Mouse (Mus musculus): Measurements from ENCODE around the gene Hist1h2bk. TPM values are rescaled to one million over a fixed set of nuclear protein-coding genes. Genes with fewer than 3 reads are reported as not detected.

Hist1h2bk gene
- 10 to 100 TPM; 18.0 to 23.9 TPM for total RNA-seq (2021)
- long read RNA-seq, experiment 1 = 0 reads
- long read RNA-seq, experiment 2 = 0 reads

DNA sequence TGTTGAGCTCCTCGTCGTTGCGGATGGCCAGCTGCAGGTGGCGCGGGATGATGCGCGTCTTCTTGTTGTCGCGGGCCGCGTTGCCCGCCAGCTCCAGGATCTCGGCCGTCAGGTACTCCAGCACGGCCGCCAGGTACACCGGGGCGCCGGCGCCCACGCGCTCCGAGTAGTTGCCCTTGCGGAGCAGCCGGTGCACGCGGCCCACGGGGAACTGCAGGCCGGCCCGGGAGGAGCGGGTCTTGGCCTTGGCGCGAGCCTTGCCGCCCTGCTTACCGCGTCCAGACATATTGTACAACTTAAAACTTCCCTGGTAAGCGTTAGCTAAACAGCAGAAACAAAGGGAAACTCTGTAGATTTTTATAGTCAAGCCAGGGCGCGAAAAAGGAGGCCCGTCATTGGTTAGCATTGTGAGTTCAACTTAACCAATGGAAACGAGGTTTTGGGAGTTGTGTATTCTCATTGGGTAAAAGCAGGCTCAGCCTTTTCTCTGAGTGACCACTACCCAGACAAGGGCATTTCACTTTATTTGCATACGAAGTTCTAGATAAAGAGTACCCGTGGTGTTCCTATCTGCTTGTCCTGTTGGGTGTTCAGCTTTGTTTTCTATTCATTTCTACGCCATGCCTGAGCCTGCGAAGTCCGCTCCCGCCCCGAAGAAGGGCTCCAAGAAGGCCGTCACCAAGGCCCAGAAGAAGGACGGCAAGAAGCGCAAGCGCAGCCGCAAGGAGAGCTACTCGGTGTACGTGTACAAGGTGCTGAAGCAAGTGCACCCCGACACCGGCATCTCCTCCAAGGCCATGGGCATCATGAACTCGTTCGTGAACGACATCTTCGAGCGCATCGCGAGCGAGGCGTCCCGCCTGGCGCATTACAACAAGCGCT lies at the start of gene Hist1h2bk, which contains the start of gene Hist1h2ah:
Gene Hist1h2bk (plus strand): TSS at position 604 of the 882 bp plus-strand sequence.
Gene Hist1h2ah (minus strand): TSS at position 302 of the 882 bp plus-strand sequence.
- peak; percentile 49 to 60 for DNase-seq (ENCODE audit: low spot score in 2 of 2)

DNA sequence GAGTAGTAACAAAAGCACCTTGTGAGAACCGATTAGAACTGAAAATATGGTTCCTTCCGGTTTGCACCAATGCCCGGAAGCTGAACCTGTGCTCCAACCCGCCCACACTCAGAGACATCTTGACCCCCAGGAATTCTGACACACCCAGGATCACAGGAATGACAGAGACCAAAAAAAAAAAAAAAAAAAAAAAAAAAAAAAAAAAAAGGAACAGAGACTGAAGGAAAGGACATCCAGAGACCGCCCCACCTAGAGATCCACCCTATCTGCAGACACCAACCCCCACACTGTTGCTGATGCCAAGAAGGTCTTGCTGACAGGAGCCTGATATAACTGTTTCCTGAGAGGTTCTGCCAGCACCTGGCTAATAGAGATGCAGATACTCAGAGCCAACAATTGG lies 43.1 kb upstream of the Hist1h2bk start:
- no peak for DNase-seq (ENCODE audit: low spot score in 2 of 2)

DNA sequence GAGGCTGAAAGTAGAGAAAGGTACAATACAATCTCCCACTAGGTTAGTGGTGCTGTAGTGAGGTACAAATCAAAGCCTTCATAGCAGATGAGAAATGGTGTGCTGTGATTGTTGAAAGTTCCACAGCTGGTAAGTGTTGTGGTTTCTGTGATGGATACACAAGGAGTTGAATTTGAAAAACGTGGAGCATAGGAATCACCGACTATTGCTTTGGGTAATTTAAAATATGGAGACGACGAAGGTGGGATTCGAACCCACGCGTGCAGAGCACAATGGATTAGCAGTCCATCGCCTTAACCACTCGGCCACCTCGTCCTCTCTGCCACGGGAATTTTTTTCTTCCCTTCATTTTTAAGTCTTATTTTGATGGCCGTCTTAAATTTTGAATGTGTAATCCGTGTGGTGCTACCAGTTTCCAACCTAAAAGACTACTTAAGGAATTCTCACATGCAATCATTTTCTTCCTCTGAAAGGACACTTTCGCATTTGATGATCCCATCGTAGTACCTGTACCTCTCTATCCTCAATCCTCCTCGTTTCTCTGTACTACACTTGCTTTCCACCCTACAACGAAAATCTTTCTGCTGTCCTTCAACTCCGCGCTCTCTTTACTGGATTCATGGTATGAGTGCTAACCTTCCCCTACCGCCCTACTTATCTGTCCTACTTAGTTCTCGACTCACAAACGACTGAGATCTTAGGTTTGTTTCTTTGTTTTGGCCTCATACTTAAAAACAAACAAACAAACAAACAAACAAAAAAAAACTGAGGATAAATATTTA lies 41.5 kb upstream of the Hist1h2bk start:
- no peak for DNase-seq (ENCODE audit: low spot score in 2 of 2)

DNA sequence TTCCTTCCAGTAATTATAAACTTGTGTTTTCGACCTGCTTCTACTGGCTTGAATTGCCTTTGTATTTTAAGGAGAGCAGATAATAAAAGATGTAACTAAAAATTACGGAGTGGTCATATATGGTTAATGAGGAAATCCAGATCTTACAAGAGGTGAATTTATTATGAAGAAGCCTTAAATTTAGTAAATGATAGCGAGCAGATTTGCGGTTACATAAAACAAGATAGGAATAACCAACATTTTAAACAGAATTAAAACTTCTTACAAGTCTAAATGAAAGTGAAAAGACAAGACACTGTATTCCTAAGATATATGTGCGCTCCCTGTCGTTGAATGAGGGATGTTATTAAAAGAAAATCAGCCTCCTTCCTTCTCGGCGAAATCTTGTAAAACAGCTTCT lies 40.8 kb upstream of the Hist1h2bk start:
- DNase-seq (ENCODE audit: low spot score in 2 of 2) = no peak

DNA sequence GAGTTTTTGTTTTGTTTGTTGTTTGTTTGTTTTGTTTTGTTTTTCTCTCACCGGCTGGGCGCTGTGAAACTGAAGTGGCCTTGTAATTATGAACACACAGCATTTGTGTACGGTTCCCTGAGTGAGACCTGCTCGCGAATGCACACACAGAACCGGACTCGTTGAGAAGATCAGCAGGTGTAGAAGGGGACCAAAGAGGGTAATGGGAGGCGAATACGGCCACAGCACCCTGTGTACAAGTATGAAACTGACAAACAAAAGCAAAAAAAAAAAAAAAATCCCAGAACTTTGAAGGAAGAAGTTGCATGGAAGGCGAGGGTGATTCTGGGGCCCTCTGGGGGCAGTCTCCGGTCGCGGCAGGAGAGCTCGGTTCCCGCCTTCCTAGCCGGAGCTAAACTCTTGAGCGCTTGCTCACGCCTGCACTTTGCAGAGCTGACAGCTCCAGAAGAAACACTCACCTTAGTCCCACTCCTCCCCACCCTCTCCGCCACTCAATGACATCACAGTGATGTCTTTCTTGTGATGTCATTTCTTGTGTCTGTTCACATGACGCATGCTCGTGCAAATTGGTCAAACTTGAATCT lies 40.2 kb upstream of the Hist1h2bk start:
- DNase-seq (ENCODE audit: low spot score in 2 of 2) = no peak

DNA sequence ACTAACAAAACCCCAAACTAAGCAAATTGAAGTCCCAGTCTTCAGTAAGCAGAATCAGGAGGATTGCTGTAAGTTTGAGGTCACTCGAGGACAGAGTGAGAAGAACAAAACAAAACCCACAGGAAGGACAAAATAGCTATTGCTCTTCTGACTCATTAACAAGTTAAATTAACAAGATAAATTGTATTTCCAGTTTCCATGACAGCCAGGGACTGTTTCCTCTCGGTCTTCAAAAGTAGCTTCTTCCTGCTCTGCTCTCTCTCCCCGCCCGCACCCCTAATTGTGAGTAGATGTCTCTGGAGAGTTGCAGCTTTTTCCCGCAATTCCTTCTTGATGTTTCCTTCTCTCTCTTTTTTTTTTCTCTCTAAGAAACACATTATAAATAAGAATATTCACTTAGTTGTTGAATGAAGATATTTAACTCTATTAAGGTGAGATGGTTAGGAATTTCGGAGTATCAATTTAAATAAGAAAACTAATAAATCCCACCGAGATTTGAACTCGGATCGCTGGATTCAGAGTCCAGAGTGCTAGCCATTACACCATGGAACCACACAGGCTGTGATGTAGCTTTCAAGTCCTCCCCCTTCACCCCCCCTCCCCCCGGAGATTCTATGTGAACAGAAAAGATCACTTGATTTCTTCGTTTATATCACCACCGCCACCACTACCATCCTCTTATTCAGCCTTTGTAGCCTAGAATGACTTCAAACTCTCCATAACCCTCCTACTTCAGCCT lies 39.4 kb upstream of the Hist1h2bk start:
- no peak for DNase-seq (ENCODE audit: low spot score in 2 of 2)

DNA sequence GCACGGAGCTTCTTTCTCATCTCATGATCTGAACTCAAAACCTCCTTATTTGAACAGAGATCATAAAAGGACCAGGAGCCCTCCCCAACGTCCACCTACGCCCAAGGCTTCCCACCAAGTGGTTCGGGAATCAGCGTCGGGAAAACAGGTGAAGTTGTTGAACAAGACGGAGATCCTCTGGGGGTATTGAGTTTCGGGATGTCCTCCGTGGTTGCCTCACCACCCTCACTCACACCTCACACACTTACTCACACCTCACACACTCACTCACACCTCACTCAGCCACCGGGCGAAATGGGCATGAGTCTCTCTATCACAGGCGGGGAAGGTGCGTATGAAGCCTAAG lies 38.9 kb upstream of the Hist1h2bk start:
- no peak for DNase-seq (ENCODE audit: low spot score in 2 of 2)

DNA sequence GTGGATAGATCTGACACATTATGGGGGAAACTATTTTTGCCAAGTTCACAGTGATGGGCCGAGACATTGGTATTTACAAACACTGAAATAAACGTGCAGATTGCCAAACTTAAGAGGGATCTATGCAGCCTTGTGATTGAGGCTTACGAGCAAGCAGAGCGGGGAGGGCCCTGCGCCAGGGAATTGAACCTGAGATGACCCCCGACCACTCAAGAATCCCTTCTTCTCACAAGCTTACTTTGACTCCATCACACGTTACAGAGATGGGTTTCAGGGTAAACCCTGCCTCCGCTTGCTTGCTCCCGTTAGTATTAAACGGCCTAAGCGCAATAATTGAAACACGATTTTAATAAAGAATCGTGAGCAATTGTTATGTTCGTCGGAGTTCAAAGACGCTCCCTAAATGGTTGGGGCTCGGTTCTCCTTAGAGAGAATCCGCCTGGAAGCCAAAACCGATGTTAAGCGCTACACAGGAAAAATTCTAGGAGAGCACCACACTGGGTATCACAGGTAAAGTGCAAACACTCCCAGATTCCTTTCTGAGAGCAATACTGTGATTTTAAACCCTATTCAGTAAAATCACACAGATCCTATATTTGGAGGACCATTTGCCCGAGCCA lies 38.4 kb upstream of the Hist1h2bk start:
- no peak for DNase-seq (ENCODE audit: low spot score in 2 of 2)

DNA sequence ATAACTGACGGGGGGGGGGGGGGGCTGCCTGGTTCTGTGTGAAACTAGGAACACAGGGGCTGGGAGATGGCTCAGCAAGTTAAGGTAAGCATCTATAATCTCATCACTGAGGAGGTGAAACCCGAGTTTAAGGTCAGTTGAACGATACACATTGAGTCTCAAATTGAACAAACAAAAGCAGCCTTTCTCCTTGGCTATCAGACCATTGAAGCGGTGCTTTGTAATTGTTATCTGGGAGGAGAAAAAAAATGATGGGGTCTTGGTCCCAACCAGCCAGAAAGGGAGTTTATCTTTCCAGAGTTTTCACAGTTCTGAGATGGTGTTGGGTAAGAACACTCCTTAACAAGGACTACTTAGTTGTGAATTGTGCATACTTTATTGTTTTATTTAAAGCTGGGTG lies 37.8 kb upstream of the Hist1h2bk start:
- DNase-seq (ENCODE audit: low spot score in 2 of 2) = no peak

DNA sequence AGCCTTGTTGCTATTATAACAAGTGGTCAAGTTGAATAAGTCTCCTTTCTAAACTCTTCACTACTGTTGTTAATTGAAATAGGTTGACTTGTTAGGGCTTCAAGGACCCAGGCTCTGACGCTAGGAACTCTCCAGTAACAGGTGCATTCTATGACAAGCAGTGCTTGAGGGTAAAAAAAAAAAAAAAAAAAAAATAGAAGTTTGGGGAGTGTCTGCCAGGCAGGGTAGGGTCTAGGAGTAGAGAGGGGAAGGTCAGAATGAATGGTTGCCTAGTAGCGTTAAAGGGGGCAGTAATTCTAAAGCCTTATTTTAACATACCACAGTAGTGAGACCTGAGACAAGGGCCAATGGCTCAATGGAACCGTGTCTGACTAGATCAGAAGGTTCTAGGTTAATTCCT lies 37.3 kb upstream of the Hist1h2bk start:
- no peak for DNase-seq (ENCODE audit: low spot score in 2 of 2)

DNA sequence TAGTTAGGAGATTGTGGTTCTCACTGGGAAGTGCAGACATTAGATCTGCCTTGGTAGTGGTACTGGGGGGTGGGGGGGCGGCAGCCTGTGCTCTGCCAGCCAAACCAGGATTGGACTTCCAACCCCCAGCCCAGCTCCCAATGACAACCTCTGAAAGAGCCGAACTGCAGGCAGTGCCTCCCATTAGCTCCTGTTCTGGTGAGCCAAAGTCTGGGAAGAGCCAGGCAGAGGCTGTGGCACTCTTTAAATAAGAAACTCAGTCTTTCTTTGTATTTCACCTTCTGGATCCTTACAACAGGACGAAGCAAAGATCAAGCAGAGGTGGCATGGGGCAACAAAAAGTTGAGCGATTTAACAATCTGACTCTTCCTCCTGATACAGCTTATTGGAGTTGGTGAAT lies 36.5 kb upstream of the Hist1h2bk start:
- DNase-seq (ENCODE audit: low spot score in 2 of 2) = no peak

DNA sequence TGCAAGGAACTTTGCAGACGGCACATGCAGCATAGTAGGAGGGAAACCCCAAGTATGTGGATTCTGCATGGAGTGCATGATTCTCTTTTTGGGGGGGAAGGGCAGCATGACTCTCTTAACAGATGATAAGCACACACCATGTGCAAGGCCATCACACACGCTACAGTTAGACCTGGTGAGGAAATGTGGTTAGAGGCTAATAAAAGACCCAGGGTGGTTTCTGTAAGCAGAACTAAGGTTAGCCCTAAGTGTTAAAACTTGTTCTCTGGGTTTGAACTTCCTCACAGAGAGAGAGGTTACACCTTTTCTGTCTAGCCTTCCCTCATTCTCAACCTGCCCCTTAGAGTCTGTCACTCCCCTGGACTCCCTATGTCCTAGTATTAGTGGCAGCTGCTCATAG lies 34.3 kb upstream of the Hist1h2bk start:
- DNase-seq (ENCODE audit: low spot score in 2 of 2) = no peak

DNA sequence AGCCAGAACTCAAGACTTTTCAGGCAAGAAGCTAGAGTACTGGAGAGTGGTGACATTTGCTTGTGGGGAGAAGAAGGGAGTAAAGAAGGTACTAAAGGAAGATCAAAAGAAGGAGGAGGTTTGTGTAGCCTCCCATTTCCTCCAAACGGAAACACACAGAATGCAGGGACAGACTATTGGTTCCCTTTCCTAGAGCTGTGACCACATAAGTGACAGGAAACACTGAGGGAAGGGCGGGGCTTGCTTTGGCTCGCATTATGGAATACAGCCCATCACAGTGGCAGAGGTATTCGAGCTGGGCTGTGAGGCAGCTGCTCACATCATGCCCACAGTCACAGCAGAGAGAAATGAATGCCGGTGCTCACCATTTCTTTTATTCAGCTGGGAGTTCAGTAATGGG lies 33.8 kb upstream of the Hist1h2bk start:
- DNase-seq (ENCODE audit: low spot score in 2 of 2) = no peak

DNA sequence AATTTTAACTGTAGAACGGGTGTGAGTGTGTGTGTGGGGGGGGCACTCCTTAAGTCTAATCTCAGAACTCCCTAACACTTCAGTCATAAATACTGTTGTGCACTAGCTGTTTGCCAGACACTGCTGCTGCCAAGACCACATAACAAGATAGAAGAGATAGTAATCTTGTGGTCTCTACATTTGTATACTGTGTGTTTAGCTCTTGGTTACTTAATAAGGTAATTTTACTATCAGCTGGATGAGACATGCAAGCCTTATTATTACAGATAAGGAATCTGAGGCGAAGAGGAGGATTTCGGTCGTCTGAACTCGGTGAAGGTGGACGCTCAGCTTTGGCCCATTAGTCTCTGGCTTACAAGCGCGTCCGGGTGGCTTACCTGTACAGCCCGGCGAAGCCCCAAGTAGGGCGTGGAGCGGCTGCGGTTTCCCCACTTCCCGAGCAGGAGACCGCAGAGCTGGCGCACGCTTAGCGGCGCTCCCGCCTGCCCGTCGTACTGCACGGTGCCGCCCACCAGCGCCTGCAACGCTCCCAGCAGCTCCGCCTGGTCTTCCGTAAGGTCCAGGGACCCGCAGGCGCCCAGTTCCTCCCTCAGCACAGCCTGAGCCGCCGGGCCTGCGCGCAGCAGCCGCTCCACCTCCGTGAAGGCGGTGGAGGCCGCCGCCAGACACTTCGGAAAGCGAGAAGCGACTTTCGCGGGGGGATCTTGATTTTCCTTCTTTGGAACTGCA lies 29.9 kb upstream of the Hist1h2bk start:
- no peak for DNase-seq (ENCODE audit: low spot score in 2 of 2)

DNA sequence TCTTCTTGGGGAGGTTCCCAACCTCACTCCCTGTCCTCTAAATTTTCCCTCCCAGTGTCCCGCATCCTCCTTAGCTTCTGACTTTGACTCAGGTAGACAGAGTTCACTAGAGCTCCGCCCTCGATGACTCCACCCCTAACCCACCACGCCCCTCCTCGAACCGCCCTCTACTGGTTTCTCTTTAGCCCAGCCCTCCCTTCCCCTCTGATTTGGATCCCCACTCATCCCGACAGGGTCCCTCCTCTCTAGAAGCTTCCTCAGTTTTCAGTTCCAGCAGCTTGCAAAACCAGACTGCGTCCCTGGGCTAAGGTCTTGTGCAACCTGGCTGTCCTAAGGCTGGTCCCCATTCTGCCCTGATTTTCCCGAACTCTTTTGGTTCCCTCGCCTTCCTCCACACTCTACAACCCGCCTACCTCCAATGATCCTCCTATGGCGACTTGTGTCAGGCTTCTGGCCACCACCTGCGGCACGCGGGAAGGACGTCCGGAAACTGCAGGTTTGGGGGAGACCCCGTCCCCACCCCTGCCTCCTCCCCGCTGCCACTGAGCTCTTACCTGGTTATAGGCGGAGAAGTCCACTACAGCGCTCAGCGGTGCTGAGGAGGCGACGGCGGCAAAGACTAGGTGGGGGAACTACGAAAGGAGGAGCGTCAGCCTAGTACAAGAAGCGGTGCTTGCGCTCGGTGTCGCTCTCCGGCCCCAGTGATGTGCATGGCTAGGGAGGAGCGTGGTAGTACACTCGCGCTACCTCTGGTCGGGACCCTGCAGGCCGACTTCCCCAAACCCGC lies 29.1 kb upstream of the Hist1h2bk start:
- peak in 1 of 2 experiments; percentile 46 for DNase-seq (ENCODE audit: low spot score in 2 of 2)

DNA sequence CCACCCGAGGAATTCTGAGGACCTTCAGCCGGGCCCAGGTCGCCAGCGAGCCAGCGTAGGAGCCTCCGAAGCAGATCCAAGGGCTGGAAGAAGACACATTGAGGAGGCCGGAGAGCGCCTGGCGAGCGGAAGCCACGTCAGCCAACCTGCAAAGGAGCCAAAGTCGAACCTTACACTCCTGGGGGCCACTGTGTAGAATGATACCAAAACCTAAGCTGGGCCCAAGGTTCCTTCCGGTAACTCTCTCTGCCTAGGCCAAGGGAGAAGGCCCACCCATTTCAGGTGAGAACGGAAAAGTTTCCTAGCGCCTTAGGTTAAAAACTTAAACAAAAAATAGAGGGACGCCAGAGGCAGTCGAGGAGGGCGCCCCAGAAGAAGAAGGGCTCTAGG lies 28.6 kb upstream of the Hist1h2bk start:
- no peak for DNase-seq (ENCODE audit: low spot score in 2 of 2)

DNA sequence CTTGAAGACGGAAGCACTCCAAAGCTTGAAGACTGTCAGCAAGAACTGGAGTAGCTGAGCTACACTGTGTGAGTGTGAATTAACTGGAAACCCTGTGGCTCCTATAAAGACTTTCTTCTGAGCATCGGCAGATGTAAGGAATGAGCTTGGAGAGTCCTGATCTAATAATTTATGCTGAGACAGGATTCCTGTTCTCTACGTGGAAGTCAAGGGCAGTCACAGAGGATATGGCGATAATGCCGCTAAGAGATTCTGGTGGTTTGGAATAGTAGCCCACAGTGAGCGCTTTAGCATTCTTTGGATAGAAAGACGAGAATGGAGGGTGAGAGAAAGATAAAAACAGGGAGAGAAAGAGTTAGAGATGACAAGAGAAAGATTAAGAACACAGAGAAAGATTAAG lies 27.8 kb upstream of the Hist1h2bk start:
- DNase-seq (ENCODE audit: low spot score in 2 of 2) = no peak

DNA sequence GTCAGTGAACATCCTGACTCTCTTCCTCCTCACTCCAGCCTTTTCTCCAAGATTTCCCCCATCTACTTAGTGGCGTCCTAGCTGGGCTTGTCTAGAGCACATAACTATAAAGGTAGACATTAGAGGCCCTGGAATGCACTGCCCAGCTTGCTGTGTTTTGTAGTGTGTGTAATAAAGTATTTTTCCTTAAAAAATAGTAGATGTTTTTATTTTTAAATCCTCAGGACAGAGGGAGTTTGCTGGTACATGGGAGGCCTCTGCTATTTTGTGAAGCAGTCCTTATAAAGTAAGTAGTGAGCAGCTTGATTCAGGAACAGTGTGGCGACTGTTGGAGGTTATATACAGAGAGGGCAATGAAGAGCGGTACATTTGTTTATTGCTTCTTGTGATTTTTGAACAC lies 27.0 kb upstream of the Hist1h2bk start:
- DNase-seq (ENCODE audit: low spot score in 2 of 2) = no peak

DNA sequence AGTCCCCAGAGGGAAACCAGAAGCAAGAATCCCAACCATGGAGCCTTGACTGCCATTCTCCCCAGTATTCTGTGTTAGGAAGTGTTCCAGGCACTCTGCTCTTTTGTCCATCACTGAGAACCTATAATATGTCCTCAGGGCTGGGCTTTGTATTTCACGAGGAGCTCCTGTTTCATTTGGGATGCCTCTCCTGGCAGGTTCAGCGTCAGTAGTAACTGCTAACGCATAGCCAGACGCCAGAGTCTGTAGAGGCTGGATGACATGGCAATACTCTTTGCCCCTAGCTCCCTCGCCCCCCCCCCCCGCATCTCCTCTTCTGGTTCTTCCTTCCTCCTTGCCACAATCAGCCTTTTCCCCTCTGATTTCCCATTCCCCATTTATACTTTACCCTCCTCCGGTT lies 26.0 kb upstream of the Hist1h2bk start, which contains the start of gene Prss16:
Gene Prss16 (minus strand): TSS at position 101 of the 400 bp plus-strand sequence.
- DNase-seq (ENCODE audit: low spot score in 2 of 2) = no peak
